Mouse (Mus musculus): ENCODE results near the gene Wdr5b.

DNA sequence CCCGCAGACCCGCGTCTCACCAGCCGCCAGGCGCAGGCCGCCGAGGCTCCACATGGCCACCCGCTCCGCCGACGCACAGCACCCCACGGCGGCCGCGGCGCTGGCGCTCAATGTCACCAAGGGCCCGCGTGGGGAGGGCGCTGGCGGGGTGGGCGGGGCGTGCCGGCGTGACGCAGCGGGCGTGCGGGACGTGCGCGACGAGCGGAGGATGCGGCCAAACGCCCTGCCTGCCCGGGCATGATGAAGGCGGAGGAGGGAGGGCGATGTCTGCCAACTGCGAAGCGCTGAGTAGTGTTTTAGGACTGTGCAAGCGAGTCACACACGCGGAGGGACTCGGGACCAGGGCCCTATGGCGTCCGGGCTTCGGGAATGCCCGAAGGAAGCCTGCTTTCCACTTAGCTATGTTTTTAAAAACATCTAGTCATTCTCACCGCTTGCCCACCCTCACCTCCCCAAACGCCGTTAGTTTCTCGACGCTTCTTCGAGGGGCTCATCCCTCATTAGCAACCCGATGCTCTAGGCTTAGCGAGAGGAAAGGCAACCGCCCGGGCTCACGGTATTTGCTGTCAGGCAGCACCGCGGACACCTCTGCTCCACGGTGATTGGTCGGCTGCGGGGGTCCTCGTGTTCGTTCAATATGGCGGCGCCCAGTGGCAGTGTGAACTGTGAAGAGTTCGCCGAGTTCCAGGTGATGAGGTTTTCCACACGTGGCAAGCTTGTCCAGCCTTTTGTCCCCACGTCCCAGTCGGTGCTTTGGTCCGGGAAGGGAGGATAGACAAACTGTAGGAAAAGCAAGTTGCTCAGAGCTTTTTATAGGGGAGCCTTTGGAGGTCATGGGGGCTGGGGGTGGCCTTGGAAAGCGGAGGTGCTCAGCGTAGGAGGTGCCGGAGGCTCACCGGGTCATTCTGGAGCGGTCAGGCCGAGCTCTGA, 30.7 kb downstream of the Wdr5b start, which contains the start of the genes Fam162a and Ccdc58:
- TF ChIP-seq CEBPB (IDR thresholded peaks at IDR 0.05; ENCODE audit: low read depth), result no peak
- TF ChIP-seq CTCF (IDR thresholded peaks at IDR 0.05; ENCODE audit: control insufficient read depth, insufficient read depth, insufficient read length), result peak; percentile 9

Measured in C2C12 (cell line).